ENCODE assay signal across 8 mouse cellular contexts in the genomic region with DNA sequence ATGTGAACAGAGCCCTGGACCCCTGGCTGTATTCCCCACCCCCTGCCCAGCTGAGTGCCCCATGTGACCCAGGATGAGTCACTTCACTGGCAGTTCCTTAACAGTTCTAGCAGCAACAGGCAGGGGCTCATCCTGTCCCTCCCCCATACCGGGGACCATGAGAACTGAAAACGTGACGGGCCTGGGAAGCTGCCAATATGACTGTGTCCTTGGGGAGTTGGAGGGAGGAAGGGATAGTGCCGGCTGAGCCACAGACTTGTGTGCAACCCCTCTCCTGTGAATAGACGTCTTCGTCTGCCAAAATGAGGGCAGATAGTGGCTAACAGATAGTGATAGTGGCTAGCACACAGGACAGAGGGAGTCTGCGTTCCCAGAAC. TPM values are rescaled to one million over a fixed set of nuclear protein-coding genes. Genes with fewer than 3 reads are reported as not detected.
DNase-seq lines count a peak whose midpoint lies in the region; ATAC-seq and TF ChIP-seq lines count a peak whose summit lies in the region.

No protein-coding gene starts in this region.

- peak overlapping the region; percentile 73 for H3K9ac ChIP-seq in limb, embryonic 13.5 days
- peak overlapping the region; percentile 36 for H3K9ac ChIP-seq in midbrain, embryonic 13.5 days (replicated peaks)
- H3K9ac ChIP-seq in stomach, postnatal 0 days (ENCODE audit: low read length), result peak overlapping the region; percentile 65

- 22% methylated on average over 7 of the region's 7 CpGs for WGBS in limb, embryonic 13.5 days
- WGBS in midbrain, embryonic 13.5 days, result 41% methylated on average over 7 of the region's 7 CpGs
- 5% methylated on average over 7 of the region's 7 CpGs for WGBS in stomach, postnatal 0 days

- H3K4me2 ChIP-seq in limb, embryonic 13.5 days (replicated peaks), result peak overlapping the region; percentile 89
- H3K4me2 ChIP-seq in midbrain, embryonic 13.5 days (replicated peaks), result peak overlapping the region; percentile 40
- H3K4me2 ChIP-seq in stomach, postnatal 0 days (replicated peaks; ENCODE audit: low read depth), result peak overlapping the region; percentile 89

- peak; percentile 79 for DNase-seq in Patski (ENCODE audit: low read depth, low spot score)
- peak; percentile 47 for DNase-seq in embryo, embryonic 10.5 days (ENCODE audit: low spot score)
- DNase-seq in heart, adult 18-20 months, result peak; percentile 94 to 96
- peak; percentile 88 for DNase-seq in kidney, adult 11 months
- peak; percentile 72 for DNase-seq in stomach, postnatal 0 days (ENCODE audit: low spot score)
- no peak for DNase-seq in T-cell, adult 2 months (ENCODE audit: low spot score)

- peaks cover 7% of the 10 kb centered on the region for H3K9me3 ChIP-seq in limb, embryonic 13.5 days
- no peaks in the 10 kb centered on the region for H3K9me3 ChIP-seq in midbrain, embryonic 13.5 days
- H3K9me3 ChIP-seq in stomach, postnatal 0 days (ENCODE audit: control insufficient read depth, low read length), result no peaks in the 10 kb centered on the region

- no peaks in the 10 kb centered on the region for H3K27me3 ChIP-seq in Patski
- H3K27me3 ChIP-seq in limb, embryonic 13.5 days, result no peaks in the 10 kb centered on the region
- H3K27me3 ChIP-seq in midbrain, embryonic 13.5 days, result peaks cover 9% of the 10 kb centered on the region; the same call in 1 of the 2 replicates
- no peaks in the 10 kb centered on the region for H3K27me3 ChIP-seq in stomach, postnatal 0 days (ENCODE audit: control insufficient read depth, insufficient read depth, low read length)

- H3K4me3 ChIP-seq in limb, embryonic 13.5 days, result peak overlapping the region; percentile 79
- peak overlapping the region; percentile 14; the same call in 1 of the 2 replicates for H3K4me3 ChIP-seq in midbrain, embryonic 13.5 days (replicated peaks)
- peak overlapping the region; percentile 37 for H3K4me3 ChIP-seq in stomach, postnatal 0 days (ENCODE audit: low read depth, low read length)

- 0 out of 2 replicates have a peak overlapping the region, but pooled peaks have one; percentile 44 for H3K27ac ChIP-seq in limb, embryonic 13.5 days
- H3K27ac ChIP-seq in midbrain, embryonic 13.5 days, result no peak overlapping the region
- H3K27ac ChIP-seq in stomach, postnatal 0 days (replicated peaks), result peak overlapping the region; percentile 86

- peak; percentile 61 for ATAC-seq in Patski
- no peak for ATAC-seq in limb, embryonic 13.5 days (ENCODE audit: low FRiP score, low read depth)
- 0 out of 2 replicates have a peak, but pooled peaks have one; percentile 15 for ATAC-seq in midbrain, embryonic 13.5 days
- peak; percentile 61 for ATAC-seq in stomach, postnatal 0 days (ENCODE audit: low FRiP score, low TSS enrichment)

- H3K4me1 ChIP-seq in limb, embryonic 13.5 days, result peaks cover 53% of the 10 kb centered on the region
- peaks cover 57% of the 10 kb centered on the region for H3K4me1 ChIP-seq in midbrain, embryonic 13.5 days (replicated peaks)
- H3K4me1 ChIP-seq in stomach, postnatal 0 days (replicated peaks; ENCODE audit: control insufficient read depth, insufficient read depth), result peaks cover 27% of the 10 kb centered on the region

- in situ Hi-C loops in Patski (cut with MboI; ENCODE audit: low pct_unique_long_range_greater_than_20kb), result loop anchor here (5.0 to 25.0 kb wide), 2 partner anchors 208 to 513 kb away; a partner anchor contains a TSS

- TF ChIP-seq CTCF in Patski (IDR thresholded peaks at IDR 0.05), result no peak
- peak; percentile 13; the same call in 1 of the 2 replicates for TF ChIP-seq CTCF in stomach, postnatal 0 days (IDR thresholded peaks at IDR 0.05; ENCODE audit: low read depth)

- peaks cover 57% of the 10 kb centered on the region for H3K36me3 ChIP-seq in limb, embryonic 13.5 days
- peaks cover 4% of the 10 kb centered on the region for H3K36me3 ChIP-seq in midbrain, embryonic 13.5 days
- no peaks in the 10 kb centered on the region for H3K36me3 ChIP-seq in stomach, postnatal 0 days (ENCODE audit: control insufficient read depth, insufficient read depth, low read length)

- TF ChIP-seq EP300 in stomach, postnatal 0 days (optimal IDR thresholded peaks at IDR 0.05), result no peak

- POLR2A ChIA-PET in Patski (lab: Charles Lee), result interaction anchor here (1.7 to 2.3 kb wide), 2 partner anchors 17 to 31 kb away, joined by 6 to 8 read pairs; no protein-coding TSS in a partner anchor

- CTCF ChIA-PET in Patski (lab: Charles Lee), result interaction anchor here (0.8 to 1.4 kb wide), 2 partner anchors 16 to 25 kb away, joined by 3 to 5 read pairs; no protein-coding TSS in a partner anchor

RNA-seq across cellular contexts. Expression of a gene that starts 3.5 kb away (rescaled TPM):
- 25.8 TPM for polyA plus RNA-seq in Patski (2021)
- total RNA-seq in heart, adult 18-20 months (2021), result 1 to 10 TPM; 7.0 to 8.2 TPM
- 12.0 and 13.1 TPM in 2 replicates for polyA plus RNA-seq in limb, embryonic 13.5 days (2015; fragmentation: Nextera tagmentation; extraction: Ambion mirVana)
- 2.8 and 3.1 TPM in 2 replicates for polyA plus RNA-seq in midbrain, embryonic 13.5 days (2015; fragmentation: Nextera tagmentation; extraction: Ambion mirVana)
- polyA plus RNA-seq in stomach, postnatal 0 days (2015; fragmentation: Nextera tagmentation; extraction: Ambion mirVana), result 5.5 and 6.4 TPM in 2 replicates

RNA-seq across cellular contexts. Expression of a gene that starts 12.6 kb away (rescaled TPM):
- 76.3 TPM for polyA plus RNA-seq in Patski (2021)
- 10 to 100 TPM; 55.8 to 58.3 TPM for total RNA-seq in heart, adult 18-20 months (2021)
- polyA plus RNA-seq in limb, embryonic 13.5 days (2015; fragmentation: Nextera tagmentation; extraction: Ambion mirVana), result 87.6 and 88.8 TPM in 2 replicates
- polyA plus RNA-seq in midbrain, embryonic 13.5 days (2015; fragmentation: Nextera tagmentation; extraction: Ambion mirVana), result 69.4 and 73.3 TPM in 2 replicates
- polyA plus RNA-seq in stomach, postnatal 0 days (2015; fragmentation: Nextera tagmentation; extraction: Ambion mirVana), result 75.3 and 83.8 TPM in 2 replicates

RNA-seq across cellular contexts. Expression of a gene that starts 26.0 kb away (rescaled TPM):
- polyA plus RNA-seq in Patski (2021), result 17.0 TPM
- total RNA-seq in heart, adult 18-20 months (2021), result 10 to 100 TPM; 10.6 to 11.2 TPM
- 29.2 and 29.3 TPM in 2 replicates for polyA plus RNA-seq in limb, embryonic 13.5 days (2015; fragmentation: Nextera tagmentation; extraction: Ambion mirVana)
- 27.8 and 30.5 TPM in 2 replicates for polyA plus RNA-seq in midbrain, embryonic 13.5 days (2015; fragmentation: Nextera tagmentation; extraction: Ambion mirVana)
- polyA plus RNA-seq in stomach, postnatal 0 days (2015; fragmentation: Nextera tagmentation; extraction: Ambion mirVana), result 13.8 and 14.0 TPM in 2 replicates

RNA-seq across cellular contexts. Expression of a gene that starts 59.8 kb away (rescaled TPM):
- polyA plus RNA-seq in Patski (2021), result 0.08 TPM
- 10 to 100 TPM in 1 of 2 experiments, 1 to 10 TPM in 1; 9.9 to 11.5 TPM for total RNA-seq in heart, adult 18-20 months (2021)
- 38.3 and 41.1 TPM in 2 replicates for polyA plus RNA-seq in limb, embryonic 13.5 days (2015; fragmentation: Nextera tagmentation; extraction: Ambion mirVana)
- 3.2 and 3.5 TPM in 2 replicates for polyA plus RNA-seq in midbrain, embryonic 13.5 days (2015; fragmentation: Nextera tagmentation; extraction: Ambion mirVana)
- 7.8 and 9.0 TPM in 2 replicates for polyA plus RNA-seq in stomach, postnatal 0 days (2015; fragmentation: Nextera tagmentation; extraction: Ambion mirVana)

Comparison
In these comparisons a context has a peak if more than half of its experiments do, and no peak if none do; other contexts are left out.
1. H3K4me3 ChIP-seq: peak in every context shown above with its lines; median percentile 79 in limb, embryonic 13.5 days; 37 in stomach, postnatal 0 days; 14 in midbrain, embryonic 13.5 days.